In genomic region chr14:45796665-45797319, GRCm38 (mm10) we compare ENCODE assay signal across 11 mouse cellular contexts.
DNase-seq lines count a peak whose midpoint lies in the region; TF ChIP-seq lines count a peak whose summit lies in the region.
"Had no signal": no experiment of that assay in that cellular context is flagged by ENCODE, and none has a peak within 500 bp of the region (broad histone marks: within the 10 kb centered on the region; RNA-seq: fewer than 3 reads in every experiment).

No protein-coding gene starts in this region.

- TF ChIP-seq POLR2A in lung, adult 2 months (IDR thresholded peaks at IDR 0.05; ENCODE audit: borderline replicate concordance, extremely low read depth, low read depth, low read length): no peak
- no peak for TF ChIP-seq POLR2A in myocyte (IDR thresholded peaks at IDR 0.05; ENCODE audit: insufficient read length, low read depth)

- DNase-seq in adrenal gland, adult (ENCODE audit: inconsistent age in 2 of 2, low spot score in 1 of 2): peak; percentile 52 to 84
- no peak for DNase-seq in adrenal gland, postnatal 4 days (ENCODE audit: low spot score in 2 of 2)
- DNase-seq in lung, adult 18-20 months: peak; percentile 17 to 46
- no peak for DNase-seq in lung, adult 2 months
- DNase-seq in heart, postnatal 36 days: peak; percentile 25 to 39
- DNase-seq in urinary bladder, postnatal 4 days (ENCODE audit: low spot score in 2 of 2): no peak
- no peak for DNase-seq in right cerebral cortex, adult 18-20 months

- no peaks in the 10 kb centered on the region for H3K79me2 ChIP-seq in myocyte (ENCODE audit: control insufficient read depth, insufficient read depth)

- no peaks in the 10 kb centered on the region; the same call in 1 of the 2 replicates for H3K4me1 ChIP-seq in lung, adult 2 months (ENCODE audit: control insufficient read depth, insufficient read depth, low read length)
- H3K4me1 ChIP-seq: embryonic facial prominence, embryonic 12.5 days; hindbrain, embryonic 15.5 days; neural tube, embryonic 15.5 days had no signal

- intact Hi-C loops in heart, postnatal 36 days (cut with DNase I): no loop called here

- no peaks in the 10 kb centered on the region for H3K27me3 ChIP-seq in myocyte (ENCODE audit: control insufficient read depth, insufficient read depth, insufficient read length)
- H3K27me3 ChIP-seq: embryonic facial prominence, embryonic 12.5 days; hindbrain, embryonic 15.5 days; neural tube, embryonic 15.5 days had no signal

- no peaks in the 10 kb centered on the region for H3K36me3 ChIP-seq in myocyte (ENCODE audit: control insufficient read depth, insufficient read depth)
- H3K36me3 ChIP-seq: embryonic facial prominence, embryonic 12.5 days; hindbrain, embryonic 15.5 days; neural tube, embryonic 15.5 days had no signal

- 62% methylated on average over 10 of the region's 10 CpGs for WGBS in lung, adult 2 months

- H3K4me2 ChIP-seq in myocyte (ENCODE audit: low read depth): peak overlapping the region; percentile 70
- H3K4me2 ChIP-seq: embryonic facial prominence, embryonic 12.5 days; hindbrain, embryonic 15.5 days; neural tube, embryonic 15.5 days had no signal

- no peak overlapping the region for H3K4me3 ChIP-seq in lung, adult 2 months (replicated peaks; ENCODE audit: extremely low read depth, low read depth, low read length)
- H3K4me3 ChIP-seq in myocyte: no peak overlapping the region
- H3K4me3 ChIP-seq: embryonic facial prominence, embryonic 12.5 days; hindbrain, embryonic 15.5 days; neural tube, embryonic 15.5 days had no signal

- no peak overlapping the region for H3ac ChIP-seq in myocyte (ENCODE audit: control insufficient read depth, insufficient read length)

- TF ChIP-seq CTCF in lung, adult 2 months (IDR thresholded peaks at IDR 0.05; ENCODE audit: insufficient read depth, low read length): no peak

TF ChIP-seq in myocyte, 11 proteins besides CTCF, POLR2A, EP300 and RAD21:
- no peak for TF ChIP-seq TCF12 (IDR thresholded peaks at IDR 0.05; ENCODE audit: insufficient read depth, poor library complexity, severe bottlenecking)
- no peak for TF ChIP-seq MAX (IDR thresholded peaks at IDR 0.05; ENCODE audit: low read depth)
- TF ChIP-seq MYOD1 (IDR thresholded peaks at IDR 0.05; ENCODE audit: control insufficient read depth in 1 of 3, insufficient read length in 2 of 3, low read depth in 2 of 3): peak; percentile 2 to 58 (median 48)
- 0 out of 2 replicates have a peak, but pooled peaks have one; percentile 43 for TF ChIP-seq CEBPB (IDR thresholded peaks at IDR 0.05; ENCODE audit: insufficient read depth, poor library complexity, severe bottlenecking)
- TF ChIP-seq E2F4 (IDR thresholded peaks at IDR 0.05; ENCODE audit: insufficient read depth): no peak
- TF ChIP-seq MYOG (IDR thresholded peaks at IDR 0.05; ENCODE audit: control insufficient read depth in 1 of 3, insufficient read depth in 1 of 3, insufficient read length in 2 of 3, low read depth in 2 of 3): no peak
- no peak for TF ChIP-seq TCF3 (IDR thresholded peaks at IDR 0.05; ENCODE audit: insufficient read length, low read depth)

Comparison
In these comparisons a context has a peak if more than half of its experiments do, and no peak if none do; other contexts are left out.
1. DNase-seq: peak in adrenal gland, adult (2 of 2), lung, adult 18-20 months (2 of 2) and heart, postnatal 36 days (2 of 2); none in adrenal gland, postnatal 4 days (0 of 2), lung, adult 2 months (single experiment), urinary bladder, postnatal 4 days (0 of 2) and right cerebral cortex, adult 18-20 months (single experiment).